Mouse (Mus musculus): ENCODE measurements around the gene Fscn2. TPM values are rescaled to one million over a fixed set of nuclear protein-coding genes. Genes with fewer than 3 reads are reported as not detected.

Gene Fscn2
- total RNA-seq, 2 experiments from 2014 or later = 0.21 TPM; not detected in 1

DNA sequence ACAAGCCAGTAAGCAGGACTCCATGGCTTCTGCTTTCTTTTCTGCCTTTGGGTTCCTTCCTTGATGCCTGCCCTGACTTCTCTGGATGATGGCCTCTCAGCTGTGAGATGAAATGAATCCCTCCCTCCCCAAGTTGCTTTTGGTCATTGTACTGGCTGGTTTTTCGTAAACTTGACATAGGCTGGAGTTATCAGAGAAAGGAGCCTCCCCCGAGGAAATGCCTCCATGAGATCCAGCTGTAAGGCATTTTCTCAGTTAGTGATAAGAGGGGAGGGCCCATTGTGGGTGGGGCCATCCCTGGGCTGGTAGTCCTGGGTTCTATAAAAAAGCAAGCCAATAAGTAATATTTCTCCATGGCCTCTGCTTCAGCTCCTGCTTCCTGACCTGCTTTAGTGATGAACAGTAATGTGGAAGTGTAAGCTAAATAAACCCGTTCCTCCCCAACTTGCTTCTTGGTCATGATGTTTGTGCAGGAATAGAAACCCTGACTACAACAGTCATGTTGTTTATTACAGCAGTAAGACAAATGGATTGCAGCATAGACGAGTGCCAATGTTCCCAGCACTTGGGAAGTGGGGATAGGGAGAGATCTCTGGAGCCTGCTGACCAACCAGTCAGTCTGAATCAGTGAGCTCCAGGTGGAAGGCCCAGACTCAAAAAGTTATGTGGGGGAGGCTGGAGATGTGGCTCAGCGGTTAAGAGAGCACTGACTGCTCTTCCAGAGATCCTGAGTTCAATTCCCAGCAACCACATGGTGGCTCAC is 5.9 kb upstream of the Fscn2 start:
- no peak for DNase-seq (ENCODE audit: low spot score in 2 of 2)
- intact Hi-C loops (cut with DNase I) = no loop called here

- intact Hi-C loops (cut with DNase I) = no loop called here
- no peak for DNase-seq (ENCODE audit: low spot score in 2 of 2)
These were observed 5.0 kb upstream of the Fscn2 start for GRCm38 (mm10) chr11:120356319-120356840.

- no peak for DNase-seq (ENCODE audit: low spot score in 2 of 2)
- intact Hi-C loops (cut with DNase I) = no loop called here
These were observed 4.4 kb upstream of the Fscn2 start for GRCm38 (mm10) chr11:120356900-120357299.

DNA sequence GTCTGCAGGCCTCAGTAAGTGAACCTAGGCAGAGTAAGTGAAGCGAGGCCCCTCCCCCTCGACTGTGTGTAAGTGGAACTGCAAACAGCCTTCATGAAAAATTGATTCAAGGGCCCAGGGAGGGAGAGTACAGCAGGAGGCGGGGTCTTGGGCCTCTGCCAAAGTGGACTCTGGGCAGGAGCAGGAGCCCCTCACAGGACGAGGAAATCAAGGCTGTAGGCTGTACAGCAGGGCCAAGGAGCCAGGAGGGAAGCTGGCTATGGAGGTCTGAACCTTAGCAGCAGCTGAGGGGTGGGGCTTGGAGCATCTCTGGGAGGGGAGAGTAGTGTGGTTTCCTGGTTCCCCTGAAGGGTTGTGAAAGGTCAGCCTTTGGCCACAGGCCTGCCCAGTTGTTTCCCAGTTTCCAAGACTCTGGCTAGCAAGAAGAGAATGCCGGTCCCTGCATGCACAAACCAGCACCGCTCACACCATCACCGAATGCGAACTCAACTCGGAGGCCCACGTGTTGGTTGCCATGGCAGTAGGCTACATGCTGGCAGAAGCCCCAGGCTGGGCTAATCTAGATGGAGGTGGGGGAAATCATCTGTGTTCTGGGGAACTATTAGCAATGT is 3.4 kb upstream of the Fscn2 start:
- intact Hi-C loops (cut with DNase I) = no loop called here
- peak; percentile 82 to 88 for DNase-seq (ENCODE audit: low spot score in 2 of 2)

- no peak for DNase-seq (ENCODE audit: low spot score in 2 of 2)
- intact Hi-C loops (cut with DNase I) = no loop called here
These were observed 1.9 kb upstream of the Fscn2 start for GRCm38 (mm10) chr11:120359391-120359790.

DNA sequence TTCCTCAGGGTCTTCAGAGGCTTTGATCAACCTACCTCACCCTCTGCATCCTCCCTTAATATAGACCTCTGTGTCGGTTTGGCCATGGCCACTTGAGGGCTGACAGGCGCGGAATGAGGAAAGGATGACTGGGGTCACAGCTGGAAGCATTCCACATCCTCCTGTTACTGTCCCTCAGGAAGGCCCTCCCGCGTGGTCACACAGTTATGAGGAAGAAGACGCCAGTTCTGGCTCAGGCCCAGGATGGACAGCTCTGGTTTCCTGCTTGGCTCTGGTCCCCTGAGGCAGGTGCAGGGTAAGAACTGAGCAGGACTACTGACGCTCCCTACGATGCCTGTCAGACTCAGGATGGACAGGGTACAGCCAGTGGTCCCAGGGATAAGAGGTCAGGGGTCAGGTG is 1.3 kb upstream of the Fscn2 start:
- DNase-seq (ENCODE audit: low spot score in 2 of 2) = no peak
- intact Hi-C loops (cut with DNase I) = no loop called here

- intact Hi-C loops (cut with DNase I) = no loop called here
- no peak for DNase-seq (ENCODE audit: low spot score in 2 of 2)
These were observed 579 bp upstream of the Fscn2 start for GRCm38 (mm10) chr11:120360755-120361154.

DNA sequence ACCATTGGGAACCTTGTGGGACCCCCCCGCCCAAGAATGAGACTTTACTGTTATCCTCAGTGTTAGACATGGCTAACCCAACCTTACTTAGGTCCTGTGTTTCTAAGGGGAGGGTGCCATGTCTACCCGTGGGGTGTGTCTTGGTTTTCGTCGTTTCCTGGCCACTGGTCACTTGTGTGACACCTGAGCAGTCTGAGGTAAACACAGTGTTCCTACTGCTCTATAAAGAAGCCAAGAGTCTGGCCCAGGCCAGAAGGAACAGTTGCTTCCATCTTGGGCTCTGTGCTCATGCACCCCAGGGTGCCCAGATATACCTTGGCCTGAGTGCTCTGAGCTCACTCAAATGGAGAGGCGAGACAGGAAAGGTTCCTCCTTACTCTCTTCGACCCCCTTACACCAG is 1.6 kb downstream of the Fscn2 start:
- no peak for DNase-seq (ENCODE audit: low spot score in 2 of 2)

DNA sequence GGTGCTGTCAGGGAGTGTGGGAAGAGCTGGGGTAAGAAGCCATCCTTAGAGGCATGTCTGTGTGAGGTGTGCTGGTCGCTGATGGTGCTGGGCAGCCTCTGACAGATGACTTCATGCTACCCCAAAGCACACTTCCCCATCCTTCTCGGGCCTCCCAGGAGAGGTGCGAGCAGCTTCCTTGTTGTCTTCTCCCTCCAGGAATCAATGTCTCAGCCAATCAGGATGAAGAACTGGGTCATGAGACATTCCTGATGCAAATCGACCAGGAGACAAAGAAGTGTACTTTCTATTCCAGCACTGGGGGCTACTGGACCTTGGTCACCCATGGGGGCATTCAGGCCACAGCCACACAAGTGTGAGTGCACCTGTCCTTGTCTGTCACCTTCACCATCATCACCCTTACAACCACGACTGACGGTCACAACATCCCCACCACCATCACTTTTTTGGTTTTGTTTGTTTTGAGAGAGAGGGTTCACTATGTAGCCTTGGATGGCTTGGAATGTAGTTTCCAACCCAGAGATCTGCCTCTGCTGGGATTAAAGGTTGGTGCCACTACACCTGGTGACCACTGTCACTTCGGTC is 5.2 kb downstream of the Fscn2 start:
- no peak for DNase-seq (ENCODE audit: low spot score in 2 of 2)
- intact Hi-C loops (cut with DNase I) = no loop called here

More for the DNA sequence above, 1.6 kb downstream of the Fscn2 start:
- intact Hi-C loops (cut with DNase I) = no loop called here

- peak; percentile 53 to 68 for DNase-seq (ENCODE audit: low spot score in 2 of 2)
- intact Hi-C loops (cut with DNase I) = no loop called here
These were observed 8.3 kb downstream of the Fscn2 start for GRCm38 (mm10) chr11:120369656-120370055.

GRCm38 (mm10) chr11:120373025-120373424 is 11.7 kb downstream of the Fscn2 start:
- DNase-seq (ENCODE audit: low spot score in 2 of 2) = no peak
- intact Hi-C loops (cut with DNase I) = no loop called here

DNA sequence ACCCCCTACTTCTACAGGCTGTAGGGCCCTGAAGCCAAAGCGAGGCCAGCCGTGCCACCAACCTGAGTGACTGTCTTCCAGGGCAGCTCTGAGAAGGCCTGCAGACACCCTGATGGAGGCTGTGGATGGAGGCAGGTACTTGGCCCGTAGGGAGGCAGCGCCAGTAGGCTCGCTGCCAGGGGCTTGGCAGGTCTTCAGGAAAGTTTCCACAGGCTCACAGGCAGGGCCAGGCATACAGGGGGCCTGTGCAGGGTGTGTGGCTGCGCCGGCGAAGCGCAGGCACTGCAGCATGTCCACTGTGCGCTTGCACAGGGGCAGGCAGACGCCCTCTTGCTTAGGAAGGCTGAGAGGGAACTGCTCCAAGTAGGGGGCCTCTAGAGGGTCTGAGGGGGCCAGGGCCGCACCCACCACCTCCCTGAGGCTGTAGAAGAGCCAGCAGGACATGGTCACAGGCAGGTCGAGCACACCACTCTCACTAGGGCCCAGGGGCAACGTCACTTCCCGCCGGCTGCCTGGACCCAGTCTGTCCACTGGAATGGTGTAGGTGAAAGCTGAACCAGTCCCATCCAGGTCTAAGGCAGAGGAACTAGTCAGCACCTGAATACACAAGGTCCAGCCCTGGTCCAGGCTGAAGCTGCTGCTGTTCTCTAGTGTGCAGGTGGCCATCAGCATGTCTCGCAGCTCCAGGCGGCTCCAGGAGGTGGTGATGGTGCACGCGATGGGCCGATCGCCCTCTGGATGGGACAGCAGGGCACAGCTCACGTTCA is 12.7 kb downstream of the Fscn2 start:
- no peak for DNase-seq (ENCODE audit: low spot score in 2 of 2)
- intact Hi-C loops (cut with DNase I) = no loop called here

DNA sequence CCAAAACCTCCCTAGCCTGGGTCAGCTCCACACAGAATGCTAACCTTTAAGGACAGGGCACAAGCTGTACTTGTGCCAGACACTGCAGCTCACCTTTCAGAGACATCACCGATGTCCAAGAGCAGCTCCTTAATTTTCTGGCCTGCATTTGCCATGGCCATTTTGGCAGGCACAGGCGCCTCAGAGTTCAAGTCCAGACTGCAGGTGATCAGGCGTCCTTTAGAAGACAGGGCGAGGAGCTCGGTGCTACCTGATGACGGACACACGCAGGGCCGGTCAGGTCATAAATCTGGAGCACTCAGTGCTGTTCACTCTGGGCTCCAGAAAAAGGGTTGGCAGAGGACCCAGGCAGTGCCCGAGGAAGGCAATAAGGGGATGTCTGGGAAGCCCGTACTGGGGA is 14.0 kb downstream of the Fscn2 start:
- intact Hi-C loops (cut with DNase I) = no loop called here
- no peak for DNase-seq (ENCODE audit: low spot score in 2 of 2)

- intact Hi-C loops (cut with DNase I) = no loop called here
- DNase-seq (ENCODE audit: low spot score in 2 of 2) = no peak
These were observed 15.2 kb downstream of the Fscn2 start for GRCm38 (mm10) chr11:120376302-120377160.

- intact Hi-C loops (cut with DNase I) = no loop called here
- DNase-seq (ENCODE audit: low spot score in 2 of 2) = no peak
These were observed 16.0 kb downstream of the Fscn2 start for GRCm38 (mm10) chr11:120377337-120377736.

GRCm38 (mm10) chr11:120378031-120378610 is 16.8 kb downstream of the Fscn2 start:
- intact Hi-C loops (cut with DNase I) = loop anchor here (2.0 kb wide), 1 partner anchor 29 kb away; the partner anchor contains the start of gene Actg1
- no peak for DNase-seq (ENCODE audit: low spot score in 2 of 2)

- intact Hi-C loops (cut with DNase I) = loop anchor here (2.0 kb wide), 1 partner anchor 30 kb away; the partner anchor contains the start of gene Actg1
- peak; percentile 77 to 87 for DNase-seq (ENCODE audit: low spot score in 2 of 2)
These were observed 17.5 kb downstream of the Fscn2 start, which contains the start of gene Faap100 for GRCm38 (mm10) chr11:120378611-120379540. Gene Faap100, minus strand, starts transcription at chr11:120378764.

DNA sequence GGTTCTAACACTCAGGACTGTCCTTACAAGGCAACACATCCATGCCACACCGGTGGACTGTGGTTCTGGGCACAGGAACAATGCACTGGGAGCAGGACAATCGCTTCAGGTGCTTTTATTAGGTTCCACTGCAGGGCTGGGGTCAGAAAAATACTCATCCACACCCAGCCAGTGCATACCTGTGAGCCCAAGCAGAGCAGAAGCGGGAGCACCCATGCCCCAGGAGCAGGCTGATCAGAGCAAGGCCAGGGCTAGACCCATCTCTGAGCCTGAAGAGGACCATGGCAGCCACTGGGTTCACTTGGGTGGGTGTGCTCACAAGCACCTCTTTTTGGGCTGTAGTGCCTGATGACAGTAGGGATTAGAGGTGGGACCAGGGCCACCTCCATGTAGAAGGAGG is 18.9 kb downstream of the Fscn2 start:
- intact Hi-C loops (cut with DNase I) = no loop called here
- no peak for DNase-seq (ENCODE audit: low spot score in 2 of 2)

Data from left cerebral cortex, postnatal 25 days (tissue).